Mouse (Mus musculus) gastrocnemius, adult 2 months (tissue): ENCODE results near the gene Chchd5. TPM values are rescaled to one million over a fixed set of nuclear protein-coding genes. Genes with fewer than 3 reads are reported as not detected.

Experiments
- DNase-seq: peaks from one replicate; pipeline ENCODE4 v3.0.0; 2022
- H3K27ac ChIP-seq: fragments of 200-600 bp; 2 replicates; pipeline ENCODE4 v1.8.1; 2022; ENCODE audit warnings: mild to moderate bottlenecking
- H3K4me3 ChIP-seq: fragments of 200-600 bp; 2 replicates; pipeline ENCODE4 v1.8.1; 2022; ENCODE audit warnings: mild to moderate bottlenecking, moderate library complexity
- CTCF ChIP-seq: fragments of 200-600 bp; IDR thresholded peaks from 2 replicates; pipeline ENCODE4 v1.8.1; 2022; ENCODE audit warnings: antibody characterized with exemption, mild to moderate bottlenecking, moderate library complexity
- intact Hi-C: fragments of 180-260 bp; cut with DNase I; formaldehyde crosslinking; loops from one replicate; pipeline ENCODE4 v1.15.1; 2025
- long read RNA-seq, 2 experiments: library from polyadenylated mRNA; stranded (forward); transcript quantifications; one replicate each; pipeline ENCODE4 v2.0.0; 2021
- total RNA-seq, 2 experiments: library from RNA; stranded (reverse); gene quantifications; 2 replicates each; pipeline ENCODE4 v1.2.3; 2021

The Chchd5 gene
- 1 to 10 TPM; 9.2 to 9.4 TPM for total RNA-seq
- long read RNA-seq, experiment 1, transcript Chchd5-201 (4 exons, 1,325 nt) = major isoform, 6 of 9 reads
- long read RNA-seq, experiment 1, partial matches to known transcripts = 0 of 9 reads
- long read RNA-seq, experiment 1, other reads (novel, unspliced or antisense) = 2 of 9 reads
- long read RNA-seq, experiment 2, transcript Chchd5-201 (4 exons, 1,325 nt) = major isoform, 11 of 16 reads
- long read RNA-seq, experiment 2, partial matches to known transcripts = 0 of 16 reads
- long read RNA-seq, experiment 2, other reads (novel, unspliced or antisense) = 3 of 16 reads

DNA sequence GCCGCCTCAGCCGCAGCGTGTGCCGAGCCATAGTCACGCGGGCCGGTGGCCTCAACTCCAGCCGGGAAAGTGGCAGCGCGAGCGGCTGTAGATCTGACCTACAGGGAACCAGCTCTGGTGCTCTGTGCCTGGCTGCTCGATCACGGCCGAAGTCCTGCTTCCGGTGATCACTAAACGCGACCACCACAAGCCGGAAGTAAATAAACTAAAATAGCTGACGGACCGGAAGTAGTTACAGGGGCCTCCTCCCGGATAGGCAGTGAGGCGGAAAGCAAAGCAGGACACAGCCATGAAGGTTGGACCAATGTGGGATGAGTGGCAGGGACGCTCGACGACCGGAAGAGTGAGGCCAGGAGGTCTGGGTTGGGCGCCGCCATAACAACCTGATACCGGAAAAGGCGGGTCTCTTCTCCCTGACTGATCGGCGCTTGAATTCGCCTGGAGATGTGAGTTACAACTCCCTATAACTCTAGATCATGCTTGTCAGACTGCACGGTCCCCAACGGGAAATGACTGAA lies at the start of gene Chchd5:
Gene Chchd5 (plus strand): TSS at position 289 of the 518 bp plus-strand sequence.
- intact Hi-C loops = loop anchor here (2.0 to 5.0 kb wide), 2 partner anchors 29 to 68 kb away; partner anchors contain the start of genes Polr1b and Slc20a1
- peak; percentile 94 for DNase-seq
- H3K4me3 ChIP-seq = peak within 1 kb of the TSS; percentile 79
- peak within 1 kb of the TSS; percentile 95 for H3K27ac ChIP-seq
- no peak for TF ChIP-seq CTCF

DNA sequence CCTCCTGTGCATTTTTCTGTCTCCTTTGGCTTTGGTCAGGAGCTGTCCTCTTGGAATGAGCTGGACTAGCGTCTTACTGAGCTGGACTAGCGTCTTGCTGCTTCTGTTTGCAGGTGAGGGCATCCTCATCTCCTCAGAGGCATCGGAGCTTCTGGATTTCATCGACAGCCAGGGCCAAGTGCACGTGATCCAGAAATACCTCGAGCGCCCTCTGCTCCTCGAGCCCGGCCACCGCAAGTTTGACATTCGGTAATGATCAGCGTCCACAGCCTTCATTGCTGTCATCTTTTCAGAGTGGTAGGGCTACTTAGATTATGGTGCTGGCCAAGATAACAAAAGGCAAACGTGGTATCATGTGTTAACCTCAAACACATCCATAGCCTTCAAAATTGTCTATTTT lies 48.4 kb upstream of the Chchd5 start:
- H3K27ac ChIP-seq = no peak overlapping the region
- no peak for TF ChIP-seq CTCF
- no peak for DNase-seq
- intact Hi-C loops = no loop called here
- H3K4me3 ChIP-seq = no peak overlapping the region

DNA sequence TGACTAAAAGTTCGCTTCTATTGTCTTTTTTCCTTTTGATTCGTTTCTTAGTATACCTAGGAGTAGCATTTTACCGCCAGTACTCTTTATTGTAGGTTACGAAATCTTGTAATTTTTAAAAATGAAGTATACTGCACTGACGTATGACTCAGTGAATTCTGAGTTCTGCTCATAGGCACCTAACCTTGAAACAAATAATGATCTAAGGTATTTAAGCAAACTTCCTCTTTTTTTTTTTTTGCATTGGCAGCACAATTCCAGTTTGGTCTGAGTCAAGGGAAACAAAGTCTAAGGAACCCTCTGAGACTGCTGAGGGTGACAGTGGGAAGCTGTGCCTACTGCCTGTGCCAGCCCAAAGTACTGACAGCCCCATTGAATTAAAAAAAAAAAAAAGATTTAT lies 46.0 kb upstream of the Chchd5 start:
- intact Hi-C loops = no loop called here
- DNase-seq = no peak
- H3K27ac ChIP-seq = no peak overlapping the region

DNA sequence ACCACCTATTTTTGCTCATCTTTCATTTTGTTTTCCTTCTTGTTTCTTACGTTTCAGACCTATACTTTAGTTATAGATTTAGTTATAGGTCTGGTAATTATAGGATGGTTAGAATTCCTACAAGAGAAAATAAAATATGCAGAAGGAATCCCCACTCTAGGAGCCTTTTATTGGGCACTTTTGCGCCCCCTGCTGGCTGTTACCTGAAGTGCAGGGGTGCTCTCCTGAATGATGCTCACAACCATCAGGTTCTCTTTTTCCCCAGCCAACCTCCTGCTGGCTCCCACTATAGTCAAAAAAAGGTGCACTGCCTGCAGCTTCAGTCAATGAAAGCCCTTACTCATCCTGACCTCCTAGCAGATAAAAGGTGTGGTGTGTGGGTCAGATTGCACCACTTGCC lies 44.5 kb upstream of the Chchd5 start:
- Histone ChIP-seq H3K4me3 (no peak overlapping the region), H3K27ac (no peak overlapping the region)
- TF ChIP-seq CTCF = peak; percentile 90
- intact Hi-C loops = loop anchor here (1.0 to 2.0 kb wide), 2 partner anchors 76 to 137 kb away; no protein-coding TSS in a partner anchor
- peak; percentile 42 for DNase-seq

More for the DNA sequence above, 46.0 kb upstream of the Chchd5 start:
- H3K4me3 ChIP-seq = no peak overlapping the region
- TF ChIP-seq CTCF = no peak

DNA sequence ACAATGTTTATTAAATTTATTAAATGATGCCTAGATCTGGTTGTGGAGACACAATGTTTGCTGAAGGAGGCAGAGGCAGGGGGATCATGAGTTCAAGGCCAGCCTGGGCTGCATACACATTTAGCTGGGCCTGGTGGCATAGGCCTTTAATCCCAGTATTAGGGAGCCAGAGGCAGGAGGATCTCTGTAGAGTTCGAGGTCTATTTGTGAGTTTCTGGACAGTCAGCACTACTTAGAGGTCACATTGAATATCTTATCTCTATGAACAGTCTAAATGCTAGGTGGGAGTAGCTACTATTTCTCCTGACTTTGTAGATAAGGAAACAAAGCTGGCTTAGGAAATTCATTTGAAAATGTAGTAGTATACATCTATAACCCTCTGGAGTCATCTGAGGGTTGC lies 42.0 kb upstream of the Chchd5 start:
- intact Hi-C loops = no loop called here
- no peak for DNase-seq
- TF ChIP-seq CTCF = no peak
- no peak overlapping the region for H3K4me3 ChIP-seq
- no peak overlapping the region for H3K27ac ChIP-seq

DNA sequence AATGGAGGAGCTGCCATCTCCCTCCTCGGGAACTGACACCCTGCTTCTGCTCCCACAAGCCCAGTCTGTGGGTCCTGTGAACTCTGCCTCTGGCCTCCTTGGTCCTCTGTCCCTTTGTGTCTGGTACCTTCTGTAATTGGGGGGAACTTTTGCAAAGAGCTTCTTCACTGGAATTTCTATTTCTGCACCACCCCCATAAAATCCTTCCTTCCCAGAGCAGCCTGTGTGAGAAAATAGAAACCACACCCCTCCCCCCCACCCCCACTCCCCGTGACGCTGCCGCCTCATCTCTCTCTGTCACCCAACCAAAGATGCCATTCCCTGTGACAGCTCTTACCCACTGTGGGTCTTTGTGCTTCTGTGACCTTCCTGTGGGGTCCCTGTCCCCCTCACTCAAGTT lies 39.1 kb upstream of the Chchd5 start:
- TF ChIP-seq CTCF = no peak
- DNase-seq = no peak
- Histone ChIP-seq H3K27ac (no peak overlapping the region), H3K4me3 (no peak overlapping the region)
- intact Hi-C loops = no loop called here

DNA sequence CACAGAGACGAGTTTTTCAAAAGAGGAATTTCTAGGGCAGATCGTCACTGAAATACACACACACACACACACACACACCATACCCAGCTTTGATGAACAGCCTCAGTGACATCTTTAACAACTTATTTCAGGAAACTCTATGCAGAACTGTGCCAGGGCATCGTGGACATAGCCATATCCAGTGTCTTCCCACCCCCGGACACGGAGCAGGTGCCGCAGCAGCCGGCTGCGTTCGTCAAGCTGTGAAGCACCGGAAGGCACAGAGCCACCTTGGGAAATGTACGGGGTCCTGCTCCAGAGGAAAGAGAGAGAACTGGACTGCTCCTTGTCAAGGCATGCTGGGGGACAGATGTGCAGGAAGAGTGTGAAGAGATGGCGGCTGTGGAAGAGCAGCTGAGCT lies 36.7 kb upstream of the Chchd5 start:
- Histone ChIP-seq H3K27ac (no peak overlapping the region), H3K4me3 (no peak overlapping the region)
- intact Hi-C loops = no loop called here
- DNase-seq = peak; percentile 54
- TF ChIP-seq CTCF = no peak

DNA sequence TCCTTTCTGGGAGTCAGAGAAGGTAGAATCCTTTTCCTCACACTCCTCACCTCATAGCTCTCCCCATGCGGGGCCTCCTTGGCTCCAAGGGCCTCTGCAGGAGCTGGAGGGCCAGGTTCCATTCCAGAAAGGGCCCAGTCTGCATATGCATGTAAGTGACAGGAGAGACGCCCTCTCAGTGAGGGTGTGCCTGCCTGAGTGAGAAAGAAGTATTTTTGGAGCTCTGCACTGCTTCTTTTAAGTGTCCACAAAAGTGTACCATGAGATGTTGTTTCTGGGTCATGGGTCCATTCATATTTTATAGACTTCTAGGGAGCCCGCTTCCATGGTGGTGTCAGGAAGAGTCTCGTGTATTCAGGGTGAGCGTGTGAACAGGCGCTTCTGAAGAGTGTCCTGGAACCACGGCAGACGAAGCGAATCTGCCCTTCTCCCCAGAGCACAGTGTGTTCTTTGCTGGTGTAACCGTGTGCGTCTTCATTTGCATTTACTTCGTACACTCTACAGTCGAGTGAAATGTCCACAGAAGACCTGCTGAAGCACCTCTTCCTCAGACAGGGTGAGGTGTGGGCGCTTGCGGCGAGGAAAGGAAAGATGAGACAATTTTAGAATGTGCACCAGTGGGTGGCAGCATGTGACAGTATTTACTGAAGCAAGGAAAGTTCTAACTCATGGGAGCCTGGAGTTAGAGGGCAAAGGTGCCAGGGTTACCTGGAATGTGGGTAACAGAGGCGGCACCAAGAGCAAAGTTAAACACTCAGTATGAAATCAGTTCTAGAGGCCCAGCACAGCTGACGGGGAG lies 35.4 kb upstream of the Chchd5 start:
- intact Hi-C loops = no loop called here
- no peak overlapping the region for H3K27ac ChIP-seq
- TF ChIP-seq CTCF = no peak

DNA sequence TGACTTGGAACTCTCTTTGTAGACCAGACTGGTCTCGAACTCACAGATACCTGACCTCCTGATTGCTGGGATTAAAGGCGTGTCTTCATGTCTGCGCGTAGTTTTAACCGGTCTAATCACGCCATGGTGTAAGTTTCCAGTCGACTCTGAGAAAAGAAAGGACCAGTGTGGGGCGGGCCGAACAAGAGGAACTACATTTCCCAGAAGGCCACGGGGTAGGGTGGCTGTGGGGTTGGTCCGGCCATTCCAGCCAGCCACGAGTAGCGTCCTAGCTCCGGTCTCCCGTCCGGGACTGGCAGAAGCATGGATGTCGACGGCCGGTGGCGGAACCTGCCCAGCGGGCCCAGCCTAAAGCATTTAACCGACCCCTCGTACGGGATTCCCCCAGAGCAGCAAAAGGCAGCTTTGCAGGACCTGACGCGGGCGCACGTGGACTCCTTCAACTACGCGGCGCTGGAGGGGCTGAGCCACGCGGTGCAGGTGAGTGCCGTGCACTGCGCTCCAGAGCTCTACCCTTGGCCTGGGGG lies 28.7 kb upstream of the Chchd5 start, which contains the start of gene Polr1b:
Gene Polr1b (plus strand): TSS at position 212 of the 527 bp plus-strand sequence.
- H3K27ac ChIP-seq = peak within 1 kb of the TSS; percentile 91
- TF ChIP-seq CTCF = 0 out of 2 replicates have a peak, but pooled peaks have one; percentile 2
- peak within 1 kb of the TSS; percentile 91 for H3K4me3 ChIP-seq
- intact Hi-C loops = loop anchor here (2.0 to 10.0 kb wide), 2 partner anchors 28 to 1074 kb away; partner anchors contain the start of genes Chchd5 and Snrpb
- peak; percentile 94 for DNase-seq

More for the DNA sequence above, 35.4 kb upstream of the Chchd5 start:
- H3K4me3 ChIP-seq = no peak overlapping the region
- DNase-seq = no peak

DNA sequence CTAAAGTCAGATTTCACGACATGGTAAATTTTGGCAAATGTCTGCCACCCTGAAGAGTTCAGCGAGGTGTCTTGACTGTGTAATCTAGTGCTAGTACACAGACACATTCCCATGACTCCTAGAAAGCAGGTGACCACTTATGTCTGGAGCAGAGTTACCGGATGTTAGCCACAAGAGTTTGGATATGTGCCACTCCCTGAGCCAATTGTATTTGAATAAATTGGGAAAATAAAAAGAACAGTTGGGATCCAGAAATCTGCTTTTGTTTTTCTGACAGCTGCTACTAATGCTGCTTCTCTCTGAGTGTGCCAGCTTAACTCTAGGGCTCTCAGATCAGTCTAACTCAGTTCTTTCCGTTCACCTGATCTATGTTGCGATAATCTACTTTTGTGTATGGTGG lies 16.6 kb upstream of the Chchd5 start:
- Histone ChIP-seq H3K27ac (no peak overlapping the region), H3K4me3 (no peak overlapping the region)
- no peak for TF ChIP-seq CTCF
- DNase-seq = no peak
- intact Hi-C loops = no loop called here

DNA sequence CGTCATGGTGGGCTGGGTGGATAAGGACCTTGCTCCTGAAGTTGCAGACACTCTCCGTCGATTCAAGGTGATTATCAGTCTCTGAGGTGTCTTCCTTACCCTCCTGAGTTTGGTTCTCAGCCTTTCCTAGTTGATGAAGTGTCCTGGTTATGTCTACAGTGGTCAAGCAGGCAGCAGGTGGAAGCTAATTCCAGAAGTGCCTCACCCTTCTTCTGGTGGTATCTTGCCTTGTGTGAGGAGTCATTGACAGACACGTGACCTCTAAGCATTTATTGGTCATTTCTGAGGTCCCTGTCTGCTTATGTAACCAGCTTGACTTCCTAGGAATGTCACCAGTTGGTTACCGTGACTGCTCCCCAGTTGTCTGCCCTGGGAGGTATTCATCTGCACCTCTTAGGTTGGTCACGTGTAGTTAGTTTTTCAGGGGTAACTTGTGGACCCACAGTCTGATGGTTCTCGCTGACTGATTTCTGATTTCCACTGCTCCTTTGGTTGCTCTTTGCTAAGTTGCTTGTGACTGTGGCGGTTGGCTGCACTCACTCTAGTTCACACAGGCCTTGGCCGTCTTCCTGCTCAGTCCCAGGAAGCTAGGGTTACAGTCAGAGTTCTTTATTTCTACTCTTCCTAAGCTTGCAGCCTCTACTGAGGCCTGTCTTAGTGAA lies 13.7 kb upstream of the Chchd5 start:
- intact Hi-C loops = no loop called here
- DNase-seq = peak; percentile 54
- TF ChIP-seq CTCF = no peak
- H3K27ac ChIP-seq = peak overlapping the region; percentile 71
- H3K4me3 ChIP-seq = no peak overlapping the region

DNA sequence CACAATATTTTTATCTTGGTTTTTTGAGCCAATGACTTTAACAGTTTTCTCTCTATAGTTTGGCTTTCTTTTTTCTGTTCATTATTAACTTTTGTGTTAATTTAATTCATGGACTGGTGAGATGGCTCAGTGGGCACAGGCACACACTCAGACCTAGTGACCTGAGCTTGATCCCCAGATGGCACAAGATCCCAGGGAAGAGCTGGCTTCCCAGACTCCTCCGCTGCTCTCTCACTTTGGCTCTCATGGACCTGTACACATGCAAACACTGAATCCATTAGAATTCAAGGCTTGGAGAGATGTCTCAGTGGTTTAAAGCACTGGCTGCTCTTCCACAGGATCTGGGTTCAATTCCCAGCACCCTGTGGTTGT lies 13.1 kb upstream of the Chchd5 start:
- Histone ChIP-seq H3K4me3 (no peak overlapping the region), H3K27ac (peak overlapping the region; percentile 71)
- TF ChIP-seq CTCF = no peak
- intact Hi-C loops = no loop called here
- no peak for DNase-seq
